Mouse (Mus musculus): ENCODE results near the gene Vegfd.

- TF ChIP-seq CTCF (IDR thresholded peaks at IDR 0.05; ENCODE audit: borderline replicate concordance, extremely low read depth, insufficient read depth, insufficient read length) (no peak), POLR2A (IDR thresholded peaks at IDR 0.05; ENCODE audit: borderline replicate concordance, extremely low read depth, insufficient read depth, insufficient read length, poor library complexity, severe bottlenecking) (no peak)
Measured at GRCm38 (mm10) chrX:164446835-164447681, 73.9 kb downstream of the Vegfd start.

All from brain, embryonic 14.5 days (tissue).